Mouse (Mus musculus): ENCODE data around the gene Myoz1. TPM values are rescaled to one million over a fixed set of nuclear protein-coding genes. Genes with fewer than 3 reads are reported as not detected.
"Not testable (repeated sequence)": the region's sequence is repeated elsewhere in the genome, so short reads cannot be mapped to it uniquely, and the experiment has no call there.

Myoz1 gene
- total RNA-seq, 4 experiments from 2014 or later = 0.27 to 1.2 (median 1.1) TPM; not detected in 1

GRCm38 (mm10) chr14:20639918-20640619 is 16.3 kb downstream of the Myoz1 start:
- DNase-seq (ENCODE audit: low spot score in 2 of 2) = no peak

- no peak for DNase-seq (ENCODE audit: low spot score in 2 of 2)
Observed at GRCm38 (mm10) chr14:20638702-20639101, 17.6 kb downstream of the Myoz1 start.

- DNase-seq (ENCODE audit: low spot score in 2 of 2) = no peak
Observed at GRCm38 (mm10) chr14:20637818-20638574, 18.3 kb downstream of the Myoz1 start.

- DNase-seq (ENCODE audit: low spot score in 2 of 2) = not testable (repeated sequence)
Observed at GRCm38 (mm10) chr14:20636968-20637367, 19.4 kb downstream of the Myoz1 start.

GRCm38 (mm10) chr14:20635546-20635945 is 20.8 kb downstream of the Myoz1 start:
- DNase-seq (ENCODE audit: low spot score in 2 of 2) = no peak

- no peak for DNase-seq (ENCODE audit: low spot score in 2 of 2)
Observed at GRCm38 (mm10) chr14:20631253-20631652, 25.1 kb downstream of the Myoz1 start.

- DNase-seq (ENCODE audit: low spot score in 2 of 2) = no peak
Observed at GRCm38 (mm10) chr14:20626971-20627370, 29.4 kb downstream of the Myoz1 start.

GRCm38 (mm10) chr14:20626447-20626846 is 29.9 kb downstream of the Myoz1 start:
- no peak for DNase-seq (ENCODE audit: low spot score in 2 of 2)

- no peak for DNase-seq (ENCODE audit: low spot score in 2 of 2)
Observed at GRCm38 (mm10) chr14:20622907-20623306, 33.4 kb downstream of the Myoz1 start.

GRCm38 (mm10) chr14:20622412-20622811 is 33.9 kb downstream of the Myoz1 start:
- DNase-seq (ENCODE audit: low spot score in 2 of 2) = no peak

GRCm38 (mm10) chr14:20621903-20622302 is 34.4 kb downstream of the Myoz1 start:
- DNase-seq (ENCODE audit: low spot score in 2 of 2) = no peak

GRCm38 (mm10) chr14:20619131-20619530 is 37.2 kb downstream of the Myoz1 start:
- no peak for DNase-seq (ENCODE audit: low spot score in 2 of 2)

GRCm38 (mm10) chr14:20618211-20618610 is 38.1 kb downstream of the Myoz1 start:
- DNase-seq (ENCODE audit: low spot score in 2 of 2) = no peak

- no peak for DNase-seq (ENCODE audit: low spot score in 2 of 2)
Observed at GRCm38 (mm10) chr14:20616421-20616820, 39.9 kb downstream of the Myoz1 start.

GRCm38 (mm10) chr14:20615075-20615474 is 41.3 kb downstream of the Myoz1 start:
- no peak for DNase-seq (ENCODE audit: low spot score in 2 of 2)

- no peak for DNase-seq (ENCODE audit: low spot score in 2 of 2)
Observed at GRCm38 (mm10) chr14:20612820-20613219, 43.5 kb downstream of the Myoz1 start.

- no peak for DNase-seq (ENCODE audit: low spot score in 2 of 2)
Observed at GRCm38 (mm10) chr14:20610146-20610545, 46.2 kb downstream of the Myoz1 start.

GRCm38 (mm10) chr14:20609519-20609918 is 46.8 kb downstream of the Myoz1 start:
- no peak for DNase-seq (ENCODE audit: low spot score in 2 of 2)

- DNase-seq (ENCODE audit: low spot score in 2 of 2) = no peak
Observed at GRCm38 (mm10) chr14:20607396-20608126, 48.8 kb downstream of the Myoz1 start.

GRCm38 (mm10) chr14:20601287-20601686 is 55.1 kb downstream of the Myoz1 start:
- no peak for DNase-seq (ENCODE audit: low spot score in 2 of 2)

GRCm38 (mm10) chr14:20600203-20600602 is 56.1 kb downstream of the Myoz1 start:
- DNase-seq (ENCODE audit: low spot score in 2 of 2) = no peak

- DNase-seq (ENCODE audit: low spot score in 2 of 2) = no peak
Observed at GRCm38 (mm10) chr14:20599542-20599941, 56.8 kb downstream of the Myoz1 start.
